ENCODE assay signal across 19 mouse cellular contexts in the genomic region with DNA sequence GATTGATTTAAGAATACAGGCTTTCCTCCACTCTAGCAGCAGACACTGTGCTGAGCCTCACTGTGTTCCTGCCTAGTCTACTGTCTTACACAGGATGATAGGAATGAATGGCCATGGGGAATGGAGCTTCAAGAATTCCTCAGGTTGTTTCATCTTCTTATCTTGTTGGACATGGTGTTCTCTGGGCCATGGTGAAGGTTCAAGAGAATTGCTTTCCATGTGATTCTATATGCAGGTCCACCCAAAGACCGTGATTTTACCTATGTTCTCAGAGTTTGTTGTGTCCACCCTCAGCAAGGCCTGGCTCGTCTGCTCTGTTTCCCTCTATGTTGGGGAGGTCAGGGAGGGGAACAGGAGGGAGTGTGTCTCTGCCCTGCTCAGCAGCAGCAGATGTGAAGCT. TPM values are rescaled to one million over a fixed set of nuclear protein-coding genes. Genes with fewer than 3 reads are reported as not detected.
DNase-seq lines count a peak whose midpoint lies in the region; ATAC-seq lines count a peak whose summit lies in the region.
"Had no signal": no experiment of that assay in that cellular context is flagged by ENCODE, and none has a peak within 500 bp of the region (broad histone marks: within the 10 kb centered on the region; RNA-seq: fewer than 3 reads in every experiment).

No protein-coding gene starts in this region.

- 95% methylated on average over 2 of the region's 2 CpGs for WGBS in midbrain, embryonic 11.5 days
- 89% methylated on average over 2 of the region's 2 CpGs for WGBS in midbrain, embryonic 13.5 days

- peaks cover 10% of the 10 kb centered on the region for H3K9me3 ChIP-seq in midbrain, embryonic 11.5 days (ENCODE audit: control insufficient read depth, low read length)
- peaks cover 9% of the 10 kb centered on the region for H3K9me3 ChIP-seq in midbrain, embryonic 13.5 days
- H3K9me3 ChIP-seq: G1E had no signal

- peak; percentile 77 for DNase-seq in heart, adult 11 months
- DNase-seq in heart, postnatal 10 days, result no peak
- DNase-seq in midbrain, embryonic 11.5 days (ENCODE audit: low spot score, missing footprints), result peak; percentile 79
- DNase-seq: adrenal gland, adult 2 months; adrenal gland, adult 8-10 months; adrenal gland, postnatal 10 days; adrenal gland, postnatal 14 days; adrenal gland, postnatal 25 days; adrenal gland, postnatal 36 days; B cell, adult 2 months; cerebellum, adult 11 months; cerebellum, adult 11-12 months; cerebellum, adult 18-20 months had no signal

- peaks cover 9% of the 10 kb centered on the region; the same call in 1 of the 2 replicates for H3K36me3 ChIP-seq in midbrain, embryonic 11.5 days (ENCODE audit: control insufficient read depth, insufficient read depth, low read length)
- peaks cover 12% of the 10 kb centered on the region for H3K36me3 ChIP-seq in midbrain, embryonic 13.5 days
- H3K36me3 ChIP-seq: G1E had no signal

- no peaks in the 10 kb centered on the region for H3K4me1 ChIP-seq in midbrain, embryonic 11.5 days (ENCODE audit: control insufficient read depth, insufficient read depth, low read length)
- no peaks in the 10 kb centered on the region for H3K4me1 ChIP-seq in midbrain, embryonic 13.5 days (replicated peaks)

- intact Hi-C loops in heart, postnatal 10 days (cut with DNase I), result no loop called here

- H3K4me2 ChIP-seq in midbrain, embryonic 11.5 days, result no peak overlapping the region
- no peak overlapping the region for H3K4me2 ChIP-seq in midbrain, embryonic 13.5 days (replicated peaks)

- no peak for ATAC-seq in midbrain, embryonic 11.5 days (ENCODE audit: low FRiP score)
- no peak for ATAC-seq in midbrain, embryonic 13.5 days
- ATAC-seq: activated CD4-positive, CD25-positive, alpha-beta regulatory T cell, adult 4 months; CD4-positive, CD25-positive, alpha-beta regulatory T cell, adult 4 months; Patski had no signal

- no peak overlapping the region for H3K4me3 ChIP-seq in midbrain, embryonic 11.5 days (ENCODE audit: low read depth, low read length)
- H3K4me3 ChIP-seq in midbrain, embryonic 13.5 days (replicated peaks), result no peak overlapping the region

- H3K9ac ChIP-seq in midbrain, embryonic 11.5 days (ENCODE audit: low read length), result no peak overlapping the region
- H3K9ac ChIP-seq in midbrain, embryonic 13.5 days (replicated peaks), result no peak overlapping the region

- no peak overlapping the region for H3K27ac ChIP-seq in midbrain, embryonic 11.5 days (ENCODE audit: low read depth, low read length)
- no peak overlapping the region for H3K27ac ChIP-seq in midbrain, embryonic 13.5 days

- H3K27me3 ChIP-seq in midbrain, embryonic 11.5 days (ENCODE audit: control insufficient read depth, insufficient read depth, low read length), result no peaks in the 10 kb centered on the region
- no peaks in the 10 kb centered on the region for H3K27me3 ChIP-seq in midbrain, embryonic 13.5 days
- H3K27me3 ChIP-seq: CH12.LX had no signal

RNA-seq across cellular contexts. Expression of gene Adgrv1, which starts 26.0 kb away (rescaled TPM):
- under 1 TPM; 0.74 to 0.96 TPM for total RNA-seq in heart, postnatal 10 days (2021)
- 43.1 and 45.2 TPM in 2 replicates for polyA plus RNA-seq in midbrain, embryonic 11.5 days (2014; fragmentation: Nextera tagmentation; extraction: Ambion mirVana)
- 28.5 and 29.1 TPM in 2 replicates for polyA plus RNA-seq in midbrain, embryonic 13.5 days (2015; fragmentation: Nextera tagmentation; extraction: Ambion mirVana)
- polyA plus RNA-seq: CD4-positive, CD25-positive, alpha-beta regulatory T cell, adult 4 months; G1E had no signal

RNA-seq across cellular contexts. Expression of gene Lysmd3, which starts 50.5 kb away (rescaled TPM):
- 10 to 100 TPM; 13.2 to 14.0 TPM for total RNA-seq in heart, postnatal 10 days (2021)
- polyA plus RNA-seq in midbrain, embryonic 11.5 days (2014; fragmentation: Nextera tagmentation; extraction: Ambion mirVana), result 30.5 and 34.1 TPM in 2 replicates
- polyA plus RNA-seq in midbrain, embryonic 13.5 days (2015; fragmentation: Nextera tagmentation; extraction: Ambion mirVana), result 21.5 and 22.5 TPM in 2 replicates

Comparison
In these comparisons a context has a peak if more than half of its experiments do, and no peak if none do; other contexts are left out.
1. DNase-seq: peak in heart, adult 11 months (single experiment) and midbrain, embryonic 11.5 days (single experiment); none in heart, postnatal 10 days (0 of 2).